Mouse (Mus musculus) MEL (cell line): ENCODE results near the gene Amacr. TPM values are rescaled to one million over a fixed set of nuclear protein-coding genes. Genes with fewer than 3 reads are reported as not detected.

Source experiments
- DNase-seq: peaks from one replicate; pipeline ENCODE4 v3.0.0; 2011; ENCODE audit warnings: low read depth, low spot score
- H3K27ac ChIP-seq: 2 replicates; pipeline ENCODE4 v1.5.1; 2012; ENCODE audit warnings: low read depth, mild to moderate bottlenecking, control low read depth, low read length, moderate library complexity; ENCODE audit not compliant: control insufficient read depth
- H3K27me3 ChIP-seq, 2 experiments: fragments of 150-350 bp in 1 of 2; sonication (generic) in 1 of 2; 2 replicates each; pipeline ENCODE4 v1.6.1; 2012; ENCODE audit warnings: low read length in 2 of 2, mild to moderate bottlenecking in 2 of 2, improper control_type of control experiment in 1 of 2, moderate library complexity in 1 of 2; ENCODE audit not compliant: insufficient read depth in 2 of 2, control insufficient read depth in 1 of 2
- H3K36me3 ChIP-seq, 2 experiments: 2 replicates each; pipeline ENCODE4 v1.6.1; 2012 to 2014; ENCODE audit warnings: low read length in 2 of 2, improper control_type of control experiment in 1 of 2, inconsistent platforms in 1 of 2, mild to moderate bottlenecking in 1 of 2; ENCODE audit not compliant: insufficient read depth in 2 of 2, control insufficient read depth in 1 of 2
- H3K4me1 ChIP-seq, 2 experiments: fragments of 150-350 bp in 1 of 2; sonication (generic) in 1 of 2; 2 replicates each; pipeline ENCODE4 v1.6.1; 2012; ENCODE audit warnings: low read length in 2 of 2, improper control_type of control experiment in 1 of 2, mild to moderate bottlenecking in 1 of 2; ENCODE audit not compliant: insufficient read depth in 2 of 2, control insufficient read depth in 1 of 2
- H3K4me3 ChIP-seq, 2 experiments: fragments of 150-350 bp in 1 of 2; sonication (generic) in 1 of 2; 2 replicates each; pipeline ENCODE4 v1.5.1; 2012; ENCODE audit warnings: low read depth in 2 of 2, low read length in 2 of 2, mild to moderate bottlenecking in 2 of 2, moderate library complexity in 2 of 2, control low read depth in 1 of 2, improper control_type of control experiment in 1 of 2; ENCODE audit not compliant: control insufficient read depth in 1 of 2, insufficient read depth in 1 of 2
- H3K79me2 ChIP-seq: 2 replicates; pipeline ENCODE4 v1.6.1; 2012; ENCODE audit warnings: mild to moderate bottlenecking, low read length, moderate library complexity; ENCODE audit not compliant: control insufficient read depth, poor library complexity, insufficient read depth
- H3K9ac ChIP-seq: 2 replicates; pipeline ENCODE4 v1.6.1; 2012; ENCODE audit warnings: low read depth, mild to moderate bottlenecking, control low read depth, low read length, moderate library complexity; ENCODE audit not compliant: control insufficient read depth, poor library complexity, severe bottlenecking
- H3K9me3 ChIP-seq: fragments of 150-350 bp; sonication (generic); replicated peaks from 2 replicates; pipeline ENCODE4 v1.6.1; 2012; ENCODE audit warnings: mild to moderate bottlenecking, low read length, improper control_type of control experiment, moderate library complexity; ENCODE audit not compliant: insufficient read depth
- BHLHE40 ChIP-seq: IDR thresholded peaks from 2 replicates; pipeline ENCODE4 v1.6.1; 2012; ENCODE audit warnings: low read depth, mild to moderate bottlenecking, inconsistent platforms, low read length, improper control_type of control experiment, borderline replicate concordance
- E2F4 ChIP-seq: IDR thresholded peaks from 2 replicates; pipeline ENCODE4 v1.6.1; 2011; ENCODE audit warnings: low read depth, low read length, improper control_type of control experiment, borderline replicate concordance
- EP300 ChIP-seq, 2 experiments: IDR thresholded peaks; 2 replicates each; pipeline ENCODE4 v1.6.1; 2011; ENCODE audit warnings: improper control_type of control experiment in 2 of 2, low read length in 2 of 2, low read depth in 1 of 2, mild to moderate bottlenecking in 1 of 2
- GABPA ChIP-seq: IDR thresholded peaks from 2 replicates; pipeline ENCODE4 v1.6.1; 2012; ENCODE audit warnings: low read depth, mild to moderate bottlenecking, inconsistent platforms, low read length, improper control_type of control experiment, moderate library complexity
- GATA1 ChIP-seq: IDR thresholded peaks from 2 replicates; pipeline ENCODE4 v1.6.1; 2011; ENCODE audit warnings: low read depth, low read length, improper control_type of control experiment
- HCFC1 ChIP-seq: IDR thresholded peaks from 2 replicates; pipeline ENCODE4 v1.6.1; 2012; ENCODE audit warnings: low read depth, mild to moderate bottlenecking, inconsistent platforms, low read length, improper control_type of control experiment, moderate library complexity
- JUND ChIP-seq: IDR thresholded peaks from 2 replicates; pipeline ENCODE4 v1.6.1; 2011; ENCODE audit warnings: low read depth, mild to moderate bottlenecking, improper control_type of control experiment, low read length
- KAT2A ChIP-seq: conservative IDR thresholded peaks from 2 replicates; pipeline ENCODE4 v1.6.1; 2012; ENCODE audit warnings: low read depth, low read length, improper control_type of control experiment, inconsistent platforms
- MAFK ChIP-seq: IDR thresholded peaks from 2 replicates; pipeline ENCODE4 v1.6.1; 2011; ENCODE audit warnings: low read depth, mild to moderate bottlenecking, low read length, improper control_type of control experiment, borderline replicate concordance
- MXI1 ChIP-seq: IDR thresholded peaks from 2 replicates; pipeline ENCODE4 v1.6.1; 2011; ENCODE audit warnings: mild to moderate bottlenecking, low read depth, low read length, improper control_type of control experiment
- MYB ChIP-seq: IDR thresholded peaks from 2 replicates; pipeline ENCODE4 v1.6.1; 2011; ENCODE audit warnings: mild to moderate bottlenecking, low read depth, low read length, improper control_type of control experiment
- MYC ChIP-seq: IDR thresholded peaks from 2 replicates; pipeline ENCODE4 v1.6.1; 2011; ENCODE audit warnings: low read depth, mild to moderate bottlenecking, low read length, improper control_type of control experiment, moderate library complexity
- NELFE ChIP-seq: IDR thresholded peaks from 2 replicates; pipeline ENCODE4 v1.6.1; 2011; ENCODE audit warnings: low read depth, low read length, improper control_type of control experiment
- POLR2A ChIP-seq, 2 experiments: IDR thresholded peaks; 2 replicates each; pipeline ENCODE4 v1.6.1; 2011 to 2012; ENCODE audit warnings: low read length in 2 of 2, mild to moderate bottlenecking in 2 of 2, control low read depth in 1 of 2, improper control_type of control experiment in 1 of 2, low read depth in 1 of 2, moderate library complexity in 1 of 2; ENCODE audit not compliant: control insufficient read depth in 1 of 2, insufficient read depth in 1 of 2, poor library complexity in 1 of 2
- RAD21 ChIP-seq: IDR thresholded peaks from 2 replicates; pipeline ENCODE4 v1.6.1; 2011; ENCODE audit warnings: mild to moderate bottlenecking, low read depth, low read length, improper control_type of control experiment
- SIN3A ChIP-seq: IDR thresholded peaks from 2 replicates; pipeline ENCODE4 v1.6.1; 2012; ENCODE audit warnings: low read length, improper control_type of control experiment, inconsistent platforms
- SMC3 ChIP-seq: IDR thresholded peaks from 2 replicates; pipeline ENCODE4 v1.6.1; 2011; ENCODE audit warnings: low read depth, low read length, improper control_type of control experiment
- UBTF ChIP-seq: IDR thresholded peaks from 2 replicates; pipeline ENCODE4 v1.6.1; 2012; ENCODE audit warnings: low read depth, mild to moderate bottlenecking, inconsistent platforms, low read length, improper control_type of control experiment, moderate library complexity, borderline replicate concordance; ENCODE audit not compliant: insufficient read depth
- USF1 ChIP-seq: IDR thresholded peaks from 2 replicates; pipeline ENCODE4 v1.6.1; 2014; ENCODE audit warnings: low read depth, mild to moderate bottlenecking, inconsistent platforms, low read length, improper control_type of control experiment, moderate library complexity
- USF2 ChIP-seq, 2 experiments: IDR thresholded peaks; 2 replicates each; pipeline ENCODE4 v1.6.1; 2011 to 2012; ENCODE audit warnings: improper control_type of control experiment in 2 of 2, low read length in 2 of 2, borderline replicate concordance in 1 of 2, inconsistent platforms in 1 of 2, low read depth in 1 of 2, mild to moderate bottlenecking in 1 of 2; ENCODE audit not compliant: insufficient read depth in 1 of 2
- ZKSCAN1 ChIP-seq: IDR thresholded peaks from 2 replicates; pipeline ENCODE4 v1.6.1; 2012; ENCODE audit warnings: low read depth, mild to moderate bottlenecking, inconsistent platforms, low read length, improper control_type of control experiment, moderate library complexity
- ZNF384 ChIP-seq: IDR thresholded peaks from 2 replicates; pipeline ENCODE4 v1.6.1; 2012; ENCODE audit warnings: low read depth, mild to moderate bottlenecking, inconsistent platforms, low read length, improper control_type of control experiment
- polyA plus RNA-seq, 2 experiments: library from polyadenylated mRNA; stranded (reverse) in 1 of 2; unstranded in 1 of 2; fragments of >175 nt in 1 of 2; fragments of >200 nt in 1 of 2; gene quantifications; 2 replicates each; pipeline versions ENCODE4 v1.2.1 to v1.2.4; 2012; ENCODE audit warnings: low replicate concordance in 2 of 2, low read depth in 1 of 2; ENCODE audit not compliant: insufficient read length in 2 of 2, insufficient read depth in 1 of 2, missing spikeins in 1 of 2
- total RNA-seq: library from RNA; depleted of rRNA; stranded (reverse); fragments of 300-350 nt; gene quantifications from 2 replicates; pipeline ENCODE4 v1.2.3, GENCODE M21; 2012

Gene Amacr
- total and polyA plus RNA-seq, 3 experiments: not detected

- DNase-seq: no peak
Observed at GRCm38 (mm10) chr15:10947852-10948251, 33.7 kb upstream of the Amacr start.

GRCm38 (mm10) chr15:10951951-10952759 is 29.4 kb upstream of the Amacr start, which contains the start of gene C1qtnf3:
Gene C1qtnf3 (plus strand): TSS chr15:10952332.
- no peaks in the 10 kb centered on the region for H3K27me3 ChIP-seq

More at GRCm38 (mm10) chr15:10947852-10948251, 33.7 kb upstream of the Amacr start:
- no peak for TF ChIP-seq BHLHE40
- TF ChIP-seq ZKSCAN1: no peak
- TF ChIP-seq USF2 (IDR thresholded peaks at IDR 0.05; ENCODE audit: borderline replicate concordance in 1 of 2, insufficient read depth in 1 of 2, low read depth in 1 of 2, low read length in 2 of 2): no peak
- no peak for TF ChIP-seq MYB
- TF ChIP-seq USF1: no peak
- TF ChIP-seq GABPA: no peak
- no peak for TF ChIP-seq JUND
- TF ChIP-seq SIN3A: no peak
- TF ChIP-seq MYC: no peak
- TF ChIP-seq NELFE: no peak
- TF ChIP-seq ZNF384: no peak
- TF ChIP-seq RAD21: no peak
- no peak for TF ChIP-seq MAFK
- H3K9ac ChIP-seq: no peak overlapping the region
- no peak overlapping the region for H3K27ac ChIP-seq
- H3K27me3 ChIP-seq: no peaks in the 10 kb centered on the region
- no peaks in the 10 kb centered on the region for H3K4me1 ChIP-seq
- H3K36me3 ChIP-seq: no peaks in the 10 kb centered on the region
- no peaks in the 10 kb centered on the region for H3K79me2 ChIP-seq
- no peaks in the 10 kb centered on the region for H3K9me3 ChIP-seq
- no peak overlapping the region for H3K4me3 ChIP-seq

More at GRCm38 (mm10) chr15:10951951-10952759, 29.4 kb upstream of the Amacr start, which contains the start of gene C1qtnf3:
- DNase-seq: no peak
- no peaks in the 10 kb centered on the region for H3K4me1 ChIP-seq
- H3K27ac ChIP-seq: no peak within 1 kb of the TSS
- H3K79me2 ChIP-seq: no peaks in the 10 kb centered on the region
- H3K4me3 ChIP-seq: no peak within 1 kb of the TSS
- no peaks in the 10 kb centered on the region for H3K9me3 ChIP-seq
- TF ChIP-seq UBTF (no peak), SMC3 (no peak), E2F4 (no peak), MXI1 (no peak), ZNF384 (no peak), EP300 (IDR thresholded peaks at IDR 0.05; ENCODE audit: low read depth in 1 of 2, low read length in 2 of 2) (no peak), POLR2A (IDR thresholded peaks at IDR 0.05; ENCODE audit: control insufficient read depth in 1 of 2, insufficient read depth in 1 of 2, low read depth in 1 of 2, low read length in 2 of 2, poor library complexity in 1 of 2) (no peak), KAT2A (no peak), GATA1 (no peak), MAFK (no peak), HCFC1 (no peak)
- H3K9ac ChIP-seq: no peak within 1 kb of the TSS
- no peaks in the 10 kb centered on the region for H3K36me3 ChIP-seq
